Mouse (Mus musculus) erythroblast, embryonic 14.5 days (primary cell): ENCODE data around the gene Hnrnpm.
"Not testable (repeated sequence)": the region's sequence is repeated elsewhere in the genome, so short reads cannot be mapped to it uniquely, and the experiment has no call there.

Experiments used
- GATA1 ChIP-seq: IDR thresholded peaks from 2 replicates; pipeline ENCODE4 v1.6.1; 2012; ENCODE audit warnings: low read length, inconsistent platforms, mixed read lengths
- TAL1 ChIP-seq: IDR thresholded peaks from 3 replicates; pipeline ENCODE4 v1.6.1; 2012; ENCODE audit warnings: low read length, inconsistent platforms, mixed read lengths

GRCm38 (mm10) chr17:33732556-33733083 lies 46.0 kb upstream of the Hnrnpm start:
- TF ChIP-seq GATA1, TAL1: not testable (repeated sequence)
